Mouse (Mus musculus) adipocyte (in vitro differentiated cells): Measurements from ENCODE around the gene Odc1.

Experiments used
- DNase-seq: peaks from one replicate; pipeline ENCODE4 v3.0.0-alpha.2; 2016; ENCODE audit warnings: low spot score

Gene Odc1

GRCm38 (mm10) chr12:17551208-17551995 is 6.8 kb downstream of the Odc1 start:
- peak; percentile 29 for DNase-seq

DNA sequence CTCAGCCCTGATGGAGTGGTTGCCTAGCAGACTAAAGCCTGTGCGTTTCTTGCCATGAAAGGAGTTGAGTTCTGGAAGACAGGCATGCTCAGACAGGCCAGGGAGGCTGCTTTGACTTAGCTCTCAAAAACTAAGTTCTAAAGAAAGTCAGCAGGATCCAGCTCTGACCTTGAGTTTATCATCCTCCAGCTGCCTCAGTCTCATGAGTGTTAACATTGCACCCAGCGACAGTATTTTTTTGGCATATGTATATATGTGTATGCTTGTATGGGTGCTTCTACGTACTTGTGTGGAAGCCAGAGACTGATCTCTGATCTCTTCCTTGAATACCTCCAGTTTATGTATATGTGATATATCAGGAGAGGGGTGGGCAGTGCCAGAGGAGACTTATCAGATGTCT is 7.8 kb downstream of the Odc1 start:
- no peak for DNase-seq

GRCm38 (mm10) chr12:17552949-17553348 is 8.4 kb downstream of the Odc1 start:
- DNase-seq: no peak

DNA sequence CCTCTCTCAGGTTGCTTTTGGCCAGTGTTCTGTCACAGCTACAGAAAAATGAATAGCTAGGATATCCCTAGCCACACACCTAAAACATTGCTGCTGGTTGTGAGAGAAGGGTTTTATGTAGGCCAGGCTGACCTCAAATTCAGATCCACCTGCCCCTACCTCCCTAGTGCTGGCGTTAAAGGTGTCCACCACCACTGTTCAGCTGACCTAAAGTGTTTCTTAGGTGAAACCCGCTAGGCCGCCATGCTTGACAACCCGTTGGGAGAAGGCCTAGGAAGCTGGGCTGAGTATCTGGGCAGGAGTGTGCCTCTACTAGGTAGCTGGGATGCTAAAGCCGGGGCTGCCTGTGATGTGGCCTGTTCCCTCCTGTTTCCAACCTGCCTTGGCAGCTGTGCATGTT is 9.0 kb downstream of the Odc1 start:
- no peak for DNase-seq

- DNase-seq: peak; percentile 83
Measured at GRCm38 (mm10) chr12:17554200-17554951, 9.8 kb downstream of the Odc1 start.

GRCm38 (mm10) chr12:17556430-17557343 is 12.1 kb downstream of the Odc1 start:
- DNase-seq: no peak

GRCm38 (mm10) chr12:17557344-17557966 is 12.9 kb downstream of the Odc1 start:
- no peak for DNase-seq

DNA sequence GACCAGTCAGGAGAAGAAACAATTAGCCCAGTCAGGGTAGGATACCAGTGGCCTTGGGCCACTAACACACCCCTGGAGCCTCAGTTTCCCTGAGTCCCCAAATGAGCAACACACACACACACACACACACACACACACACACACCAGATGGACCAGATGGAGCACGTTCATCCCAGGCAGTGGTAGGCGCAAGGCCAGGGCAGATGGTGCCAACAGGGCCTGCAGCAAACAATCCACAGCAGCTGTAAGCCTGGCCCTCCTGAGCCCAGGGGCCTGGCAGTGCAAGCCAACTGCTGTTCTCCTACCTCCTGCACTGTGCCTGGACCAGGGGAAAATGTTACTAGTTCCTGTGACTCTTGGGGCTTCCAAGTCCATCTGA is 13.4 kb downstream of the Odc1 start:
- DNase-seq: peak; percentile 51

GRCm38 (mm10) chr12:17562396-17562795 is 17.8 kb downstream of the Odc1 start:
- DNase-seq: no peak

DNA sequence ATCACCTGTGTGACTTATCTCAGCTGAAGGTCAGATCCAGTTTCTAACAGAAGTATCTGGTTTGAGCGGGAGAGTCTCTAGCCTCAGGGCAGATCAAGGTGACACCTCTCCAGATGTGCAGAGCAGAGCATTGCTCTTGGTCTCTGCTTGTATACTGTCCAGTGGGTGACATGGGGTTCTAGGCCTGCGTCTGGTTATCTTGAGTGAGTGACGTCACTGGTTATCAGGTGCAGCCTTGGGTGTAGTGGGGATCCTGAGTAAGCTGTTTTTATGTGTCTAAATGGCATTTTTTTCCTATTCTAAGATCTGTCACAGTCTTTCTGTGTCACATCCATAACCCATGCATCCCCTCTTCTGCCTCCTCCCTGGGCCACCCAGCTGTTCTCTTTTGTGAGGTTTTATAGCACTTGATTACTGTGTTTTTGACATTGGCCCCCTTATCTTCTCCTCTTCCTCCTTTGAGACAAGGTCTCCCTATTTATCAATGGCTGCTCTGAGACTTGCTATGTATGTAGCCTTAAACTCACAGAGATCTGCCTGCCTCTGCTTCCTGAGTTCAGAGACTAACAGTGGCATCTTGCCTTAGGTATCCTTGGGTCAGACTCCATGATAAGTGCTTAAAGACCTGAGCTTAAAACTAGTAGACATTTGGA is 20.9 kb downstream of the Odc1 start:
- DNase-seq: no peak

GRCm38 (mm10) chr12:17566046-17566408 is 21.4 kb downstream of the Odc1 start:
- no peak for DNase-seq

- DNase-seq: no peak
Measured at GRCm38 (mm10) chr12:17568564-17568963, 24.0 kb downstream of the Odc1 start.

- DNase-seq: no peak
Measured at GRCm38 (mm10) chr12:17574591-17574990, 30.0 kb downstream of the Odc1 start.

DNA sequence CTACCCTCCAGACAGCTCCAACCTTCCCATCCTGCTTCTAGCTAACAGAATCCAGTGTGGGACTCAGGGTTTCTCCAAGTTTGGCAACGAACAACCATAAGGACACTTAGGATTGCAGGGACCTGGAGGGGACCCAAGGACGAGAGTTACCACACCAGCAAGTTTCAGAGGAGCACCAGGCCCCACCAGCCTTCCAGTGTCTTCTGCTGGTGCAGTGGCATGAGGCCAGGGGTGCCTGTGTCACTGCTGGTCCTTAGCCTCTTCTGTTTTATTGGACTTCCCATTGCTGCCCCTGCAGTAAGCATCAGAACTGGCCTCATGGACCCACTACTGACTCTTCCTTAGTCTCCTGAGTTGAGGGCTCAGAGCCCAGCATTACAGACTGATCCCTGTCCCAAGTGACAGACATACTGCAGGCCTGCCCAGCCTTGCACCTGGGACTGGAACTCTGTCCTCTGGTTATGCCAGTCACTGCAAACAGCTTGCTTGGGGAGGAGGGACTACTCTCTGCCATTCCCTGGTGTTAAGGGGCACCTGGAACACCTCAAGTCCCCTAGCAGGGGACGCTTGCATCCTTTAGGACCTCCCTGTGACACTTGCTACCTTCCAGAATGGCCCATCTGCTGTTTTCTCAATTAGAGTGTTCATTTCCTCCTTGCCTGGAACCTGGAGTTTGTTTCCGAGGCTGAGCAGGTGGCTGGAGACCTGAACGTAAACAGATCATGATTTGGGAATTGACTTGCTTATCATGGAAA is 30.7 kb downstream of the Odc1 start:
- no peak for DNase-seq

DNA sequence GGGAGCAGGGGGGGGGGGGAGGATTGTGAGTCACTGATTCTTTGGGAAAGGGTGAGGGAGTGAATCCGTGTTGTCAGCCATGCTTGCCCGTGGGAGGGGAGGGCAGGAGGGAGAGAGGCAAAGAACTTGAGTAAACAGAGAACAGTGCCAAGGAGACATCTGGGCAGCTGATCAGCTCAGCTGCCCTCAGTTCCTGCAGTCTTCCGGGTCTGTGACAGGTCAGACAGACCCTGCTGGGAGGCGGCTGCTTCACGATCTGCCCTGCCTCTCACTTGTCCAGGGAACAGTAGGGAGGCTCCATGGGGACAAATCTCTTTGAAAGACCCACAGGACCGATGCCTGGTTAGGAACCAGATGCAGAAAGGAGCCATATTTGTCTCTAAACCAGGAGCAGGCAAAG is 31.4 kb downstream of the Odc1 start:
- peak; percentile 83 for DNase-seq

- DNase-seq: no peak
Measured at GRCm38 (mm10) chr12:17578601-17579000, 34.0 kb downstream of the Odc1 start.

- DNase-seq: no peak
Measured at GRCm38 (mm10) chr12:17581001-17581400, 36.4 kb downstream of the Odc1 start.

GRCm38 (mm10) chr12:17582406-17582805 is 37.8 kb downstream of the Odc1 start:
- no peak for DNase-seq

DNA sequence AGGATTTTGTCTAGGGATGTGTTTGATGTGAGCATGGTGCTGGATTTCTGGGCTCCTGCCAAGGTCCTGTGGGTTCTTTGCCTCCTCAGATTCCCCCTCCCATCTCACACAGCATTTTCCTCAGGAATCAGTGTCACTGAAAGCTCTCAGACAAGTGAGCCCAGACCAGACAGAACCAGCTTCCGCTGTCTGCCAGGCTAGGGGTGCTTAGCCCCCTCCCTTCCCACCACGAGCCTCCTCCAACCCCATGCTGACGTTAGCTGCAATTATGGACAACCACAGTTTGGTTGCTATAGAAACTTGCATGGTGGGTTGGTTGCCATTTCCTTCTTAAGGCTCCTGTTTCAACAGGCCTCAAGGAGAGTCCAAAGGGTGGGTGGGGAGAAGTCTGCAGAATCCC is 39.3 kb downstream of the Odc1 start:
- DNase-seq: no peak

DNA sequence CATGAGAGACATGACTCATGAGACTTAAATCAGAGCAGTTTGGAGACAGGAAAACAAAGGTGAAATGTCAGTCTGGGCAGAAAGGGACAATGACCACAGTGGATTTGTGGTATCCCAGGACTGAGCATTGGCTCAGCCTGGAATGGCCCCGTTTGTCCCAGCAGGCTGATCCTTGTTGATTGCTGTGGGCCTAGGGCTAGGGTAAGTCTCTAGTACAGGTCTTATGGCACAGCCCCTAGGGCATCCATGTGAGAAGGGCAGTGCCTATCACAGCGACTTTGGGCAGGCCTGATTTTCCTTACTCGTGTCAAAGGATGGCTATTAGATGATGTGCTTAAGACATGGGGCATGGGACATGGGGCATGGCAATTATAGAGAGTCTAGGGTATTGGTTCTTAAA is 41.4 kb downstream of the Odc1 start:
- DNase-seq: no peak

DNA sequence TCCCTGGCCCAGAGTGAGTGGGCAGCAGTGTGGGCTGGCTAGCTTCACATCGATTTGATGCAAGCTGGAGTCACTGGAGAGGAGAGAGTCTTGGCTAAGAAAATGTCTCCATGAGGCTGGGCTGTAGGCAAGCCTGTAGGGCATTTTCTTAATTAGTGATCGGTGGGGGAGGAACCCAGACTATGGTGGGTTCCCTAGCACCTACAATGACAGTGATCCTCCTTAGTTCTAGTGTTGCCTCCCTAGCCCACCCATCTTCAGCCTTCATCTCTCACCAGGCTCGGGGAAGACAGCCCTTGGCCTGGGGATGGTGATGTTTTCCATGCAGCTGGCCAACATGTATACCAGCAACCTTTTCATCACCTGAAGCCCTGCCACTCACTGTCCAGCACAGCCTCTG is 43.8 kb downstream of the Odc1 start:
- no peak for DNase-seq
